Mouse (Mus musculus): Measurements from ENCODE around the gene Cwh43. TPM values are rescaled to one million over a fixed set of nuclear protein-coding genes. Genes with fewer than 3 reads are reported as not detected.

Cwh43 gene
- polyA plus RNA-seq (2015; fragmentation: Nextera tagmentation; extraction: Ambion mirVana) = 0.34 and 0.84 TPM in 2 replicates

- ATAC-seq = peak; percentile 72; the same call in 1 of the 2 replicates
- H3K36me3 ChIP-seq (ENCODE audit: control insufficient read depth, insufficient read depth) = no peaks in the 10 kb centered on the region
- H3K4me3 ChIP-seq (ENCODE audit: low read depth, low read length) = peak within 1 kb of the TSS; percentile 26
- H3K27me3 ChIP-seq (replicated peaks; ENCODE audit: control insufficient read depth, insufficient read depth, low read length) = peaks cover 27% of the 10 kb centered on the region
- H3K27ac ChIP-seq (ENCODE audit: low read depth, low read length) = no peak within 1 kb of the TSS
- peak within 1 kb of the TSS; percentile 58 for H3K4me2 ChIP-seq (replicated peaks; ENCODE audit: low read depth)
- no peaks in the 10 kb centered on the region for H3K4me1 ChIP-seq (replicated peaks; ENCODE audit: control insufficient read depth, insufficient read depth, low read length)
- no peak within 1 kb of the TSS for H3K9ac ChIP-seq (ENCODE audit: low read depth, low read length)
- H3K9me3 ChIP-seq (ENCODE audit: control insufficient read depth) = no peaks in the 10 kb centered on the region
- TF ChIP-seq CTCF (IDR thresholded peaks at IDR 0.05; ENCODE audit: low read depth) = no peak
- WGBS = 2% methylated on average over 48 of the region's 49 CpGs
These were observed at the start of gene Cwh43 for GRCm38 (mm10) chr5:73405981-73406722. TSS of gene Cwh43 (plus strand) at chr5:73406075.

GRCm38 (mm10) chr5:73359134-73359751 lies 46.6 kb upstream of the Cwh43 start:
- Histone ChIP-seq H3K27ac (ENCODE audit: low read depth, low read length) (peak overlapping the region; percentile 78), H3K9me3 (ENCODE audit: control insufficient read depth) (no peaks in the 10 kb centered on the region), H3K9ac (ENCODE audit: low read depth, low read length) (no peak overlapping the region), H3K27me3 (replicated peaks; ENCODE audit: control insufficient read depth, insufficient read depth, low read length) (no peaks in the 10 kb centered on the region), H3K4me2 (replicated peaks; ENCODE audit: low read depth) (peak overlapping the region; percentile 59), H3K36me3 (ENCODE audit: control insufficient read depth, insufficient read depth) (no peaks in the 10 kb centered on the region), H3K4me3 (ENCODE audit: low read depth, low read length) (peak overlapping the region; percentile 24; the same call in 1 of the 2 replicates), H3K4me1 (replicated peaks; ENCODE audit: control insufficient read depth, insufficient read depth, low read length) (peaks cover 23% of the 10 kb centered on the region)
- peak; percentile 39; the same call in 1 of the 2 replicates for ATAC-seq
- WGBS = 40% methylated on average over 6 of the region's 6 CpGs
- TF ChIP-seq CTCF (IDR thresholded peaks at IDR 0.05; ENCODE audit: low read depth) = no peak

- no peaks in the 10 kb centered on the region for H3K36me3 ChIP-seq (ENCODE audit: control insufficient read depth, insufficient read depth)
- no peaks in the 10 kb centered on the region for H3K27me3 ChIP-seq (replicated peaks; ENCODE audit: control insufficient read depth, insufficient read depth, low read length)
- H3K9me3 ChIP-seq (ENCODE audit: control insufficient read depth) = no peaks in the 10 kb centered on the region
- WGBS = 24% methylated on average over 12 of the region's 12 CpGs
- H3K27ac ChIP-seq (ENCODE audit: low read depth, low read length) = peak overlapping the region; percentile 78; the same call in 1 of the 2 replicates
- H3K4me1 ChIP-seq (replicated peaks; ENCODE audit: control insufficient read depth, insufficient read depth, low read length) = peaks cover 18% of the 10 kb centered on the region
- H3K4me2 ChIP-seq (replicated peaks; ENCODE audit: low read depth) = peak overlapping the region; percentile 59
- no peak overlapping the region for H3K9ac ChIP-seq (ENCODE audit: low read depth, low read length)
- ATAC-seq = peak; percentile 31; the same call in 1 of the 2 replicates
- TF ChIP-seq CTCF (IDR thresholded peaks at IDR 0.05; ENCODE audit: low read depth) = no peak
- peak overlapping the region; percentile 24; the same call in 1 of the 2 replicates for H3K4me3 ChIP-seq (ENCODE audit: low read depth, low read length)
These were observed 46.1 kb upstream of the Cwh43 start for GRCm38 (mm10) chr5:73359752-73360141.

- Histone ChIP-seq H3K36me3 (ENCODE audit: control insufficient read depth, insufficient read depth) (no peaks in the 10 kb centered on the region), H3K4me2 (replicated peaks; ENCODE audit: low read depth) (peak overlapping the region; percentile 59), H3K9ac (ENCODE audit: low read depth, low read length) (no peak overlapping the region), H3K27ac (ENCODE audit: low read depth, low read length) (no peak overlapping the region), H3K9me3 (ENCODE audit: control insufficient read depth) (no peaks in the 10 kb centered on the region), H3K27me3 (replicated peaks; ENCODE audit: control insufficient read depth, insufficient read depth, low read length) (no peaks in the 10 kb centered on the region), H3K4me3 (ENCODE audit: low read depth, low read length) (no peak overlapping the region), H3K4me1 (replicated peaks; ENCODE audit: control insufficient read depth, insufficient read depth, low read length) (peaks cover 16% of the 10 kb centered on the region)
- no peak for ATAC-seq
- 27% methylated on average over 12 of the region's 12 CpGs for WGBS
- TF ChIP-seq CTCF (IDR thresholded peaks at IDR 0.05; ENCODE audit: low read depth) = no peak
These were observed 45.6 kb upstream of the Cwh43 start for GRCm38 (mm10) chr5:73360240-73360639.

GRCm38 (mm10) chr5:73362338-73362737 lies 43.5 kb upstream of the Cwh43 start:
- no peak overlapping the region for H3K4me2 ChIP-seq (replicated peaks; ENCODE audit: low read depth)
- 90% methylated on average over 7 of the region's 7 CpGs for WGBS
- no peak overlapping the region for H3K27ac ChIP-seq (ENCODE audit: low read depth, low read length)
- H3K4me1 ChIP-seq (replicated peaks; ENCODE audit: control insufficient read depth, insufficient read depth, low read length) = peaks cover 16% of the 10 kb centered on the region
- no peak for TF ChIP-seq CTCF (IDR thresholded peaks at IDR 0.05; ENCODE audit: low read depth)
- H3K9me3 ChIP-seq (ENCODE audit: control insufficient read depth) = no peaks in the 10 kb centered on the region
- ATAC-seq = no peak
- no peaks in the 10 kb centered on the region for H3K27me3 ChIP-seq (replicated peaks; ENCODE audit: control insufficient read depth, insufficient read depth, low read length)
- no peak overlapping the region for H3K4me3 ChIP-seq (ENCODE audit: low read depth, low read length)
- H3K36me3 ChIP-seq (ENCODE audit: control insufficient read depth, insufficient read depth) = no peaks in the 10 kb centered on the region
- no peak overlapping the region for H3K9ac ChIP-seq (ENCODE audit: low read depth, low read length)

GRCm38 (mm10) chr5:73362791-73363190 lies 43.1 kb upstream of the Cwh43 start:
- 60% methylated on average over 5 of the region's 5 CpGs for WGBS
- no peak overlapping the region for H3K9ac ChIP-seq (ENCODE audit: low read depth, low read length)
- H3K4me2 ChIP-seq (replicated peaks; ENCODE audit: low read depth) = no peak overlapping the region
- H3K9me3 ChIP-seq (ENCODE audit: control insufficient read depth) = no peaks in the 10 kb centered on the region
- H3K27me3 ChIP-seq (replicated peaks; ENCODE audit: control insufficient read depth, insufficient read depth, low read length) = no peaks in the 10 kb centered on the region
- H3K27ac ChIP-seq (ENCODE audit: low read depth, low read length) = no peak overlapping the region
- H3K4me1 ChIP-seq (replicated peaks; ENCODE audit: control insufficient read depth, insufficient read depth, low read length) = peaks cover 14% of the 10 kb centered on the region
- no peak overlapping the region for H3K4me3 ChIP-seq (ENCODE audit: low read depth, low read length)
- no peak for ATAC-seq
- TF ChIP-seq CTCF (IDR thresholded peaks at IDR 0.05; ENCODE audit: low read depth) = no peak
- H3K36me3 ChIP-seq (ENCODE audit: control insufficient read depth, insufficient read depth) = no peaks in the 10 kb centered on the region

All from intestine, postnatal 0 days (tissue).